Mouse (Mus musculus) liver, embryonic 13.5 days (tissue): ENCODE measurements around the gene Mapk8. TPM values are rescaled to one million over a fixed set of nuclear protein-coding genes. Genes with fewer than 3 reads are reported as not detected.

Source experiments
- ATAC-seq: fragments of 200-750 bp; cut with Nextera tagmentation; 2 replicates; pipeline ENCODE4 v1.8.0; 2017; ENCODE audit warnings: low read depth, mild to moderate bottlenecking, moderate number of reproducible peaks, moderate library complexity
- DNase-seq: peaks from one replicate; pipeline ENCODE4 v3.0.0; 2022
- H3K27ac ChIP-seq: fragments of 300-500 bp; sonication (generic); 2 replicates; pipeline ENCODE4 v1.5.1; 2015; ENCODE audit warnings: moderate library complexity, mild to moderate bottlenecking, inconsistent platforms
- H3K27me3 ChIP-seq: fragments of 300-500 bp; sonication (generic); 2 replicates; pipeline ENCODE4 v1.6.1; 2015; ENCODE audit warnings: mild to moderate bottlenecking, inconsistent platforms
- H3K36me3 ChIP-seq: fragments of 300-500 bp; sonication (generic); 2 replicates; pipeline ENCODE4 v1.6.1; 2015; ENCODE audit warnings: mild to moderate bottlenecking, inconsistent platforms
- H3K4me1 ChIP-seq: fragments of 300-500 bp; sonication (generic); replicated peaks from 2 replicates; pipeline ENCODE4 v1.6.1; 2015; ENCODE audit warnings: inconsistent platforms
- H3K4me2 ChIP-seq: fragments of 300-500 bp; sonication (generic); 2 replicates; pipeline ENCODE4 v1.6.1; 2015; ENCODE audit warnings: inconsistent platforms, mild to moderate bottlenecking, moderate library complexity
- H3K4me3 ChIP-seq: fragments of 300-500 bp; sonication (generic); replicated peaks from 2 replicates; pipeline ENCODE4 v1.5.1; 2015; ENCODE audit warnings: mild to moderate bottlenecking, inconsistent platforms
- H3K9ac ChIP-seq: fragments of 300-500 bp; sonication (generic); 2 replicates; pipeline ENCODE4 v1.6.1; 2015; ENCODE audit warnings: mild to moderate bottlenecking, inconsistent platforms
- H3K9me3 ChIP-seq: fragments of 300-500 bp; sonication (generic); replicated peaks from 2 replicates; pipeline ENCODE4 v1.6.1; 2016; ENCODE audit warnings: inconsistent platforms
- WGBS: fragments of 180-500 bp; shearing (Covaris S2); methylation state at CpG from one replicate; pipeline ENCODE4 v1.1.7; 2015; ENCODE audit not compliant: insufficient replicate concordance; 5-methylcytosine and 5-hydroxymethylcytosine counted together
- polyA plus RNA-seq: library from polyadenylated mRNA; unstranded; fragments of >200 nt; fragmentation: Nextera tagmentation; extraction: Ambion mirVana; gene quantifications from 2 replicates; pipeline ENCODE4 v1.2.1, GENCODE M21; 2015

Mapk8 gene
- polyA plus RNA-seq, result 4.4 TPM in 2 replicates

DNA sequence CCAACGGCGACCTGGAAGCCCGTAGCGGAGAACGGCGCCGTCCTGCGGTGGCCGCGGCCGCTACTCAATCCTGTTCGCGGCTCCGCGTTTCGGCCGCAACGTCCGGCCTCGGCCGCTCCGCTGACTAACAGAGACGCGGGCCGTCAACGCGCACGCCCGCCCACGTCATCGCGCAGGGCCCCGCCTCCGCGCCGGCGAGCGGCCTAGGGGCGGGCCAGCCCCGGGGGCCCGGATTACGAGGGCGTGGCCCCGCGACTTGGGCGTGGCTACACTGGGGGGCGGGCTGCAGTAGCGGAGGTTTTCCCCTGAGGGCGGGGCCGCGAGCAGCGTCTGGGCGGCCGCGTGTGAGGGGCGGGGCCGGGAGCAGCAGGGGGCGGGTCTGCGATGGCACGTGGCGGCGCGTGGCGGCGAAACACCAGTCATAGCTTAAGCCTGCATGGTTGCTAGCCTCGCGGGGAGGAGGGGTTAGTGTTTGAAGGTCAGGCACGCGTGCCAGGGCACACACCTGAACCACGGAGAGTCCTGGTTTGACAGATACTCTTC lies at the start of gene Mapk8:
TSS of gene Mapk8 (minus strand) at position 132 of the 543 bp plus-strand sequence.
- Histone ChIP-seq H3K27me3 (0 out of 2 replicates have a peak, but pooled peaks cover 4% of the 10 kb centered on the region), H3K27ac (peak within 1 kb of the TSS; percentile 87), H3K4me1 (peaks cover 27% of the 10 kb centered on the region), H3K4me3 (peak within 1 kb of the TSS; percentile 84), H3K36me3 (no peaks in the 10 kb centered on the region), H3K4me2 (peak within 1 kb of the TSS; percentile 85), H3K9ac (peak within 1 kb of the TSS; percentile 91), H3K9me3 (no peaks in the 10 kb centered on the region)
- under 1% methylated on average over 70 of the region's 70 CpGs for WGBS
- ATAC-seq (peak; percentile 97), DNase-seq (peak; percentile 96)

DNA sequence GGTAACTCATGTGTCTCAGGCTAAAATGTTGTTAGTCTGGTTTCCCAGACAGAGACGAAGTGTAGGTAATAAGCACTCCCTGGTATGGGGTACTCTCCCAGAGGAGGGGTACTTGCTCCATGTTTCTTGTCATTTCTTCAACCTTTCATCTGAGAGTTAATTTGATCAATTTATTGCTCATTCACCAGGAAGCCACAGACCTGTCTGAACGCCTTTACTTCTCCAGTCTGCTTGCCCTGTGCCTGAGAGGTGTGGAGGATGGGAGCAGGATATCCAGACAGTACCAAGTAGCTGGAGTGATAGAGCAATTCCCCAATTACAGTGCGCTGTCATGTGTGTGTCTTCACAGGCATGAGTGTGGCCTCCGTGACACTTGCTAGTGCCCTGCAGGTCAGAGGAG lies 48.3 kb upstream of the Mapk8 start:
- no peak overlapping the region for H3K4me2 ChIP-seq

DNA sequence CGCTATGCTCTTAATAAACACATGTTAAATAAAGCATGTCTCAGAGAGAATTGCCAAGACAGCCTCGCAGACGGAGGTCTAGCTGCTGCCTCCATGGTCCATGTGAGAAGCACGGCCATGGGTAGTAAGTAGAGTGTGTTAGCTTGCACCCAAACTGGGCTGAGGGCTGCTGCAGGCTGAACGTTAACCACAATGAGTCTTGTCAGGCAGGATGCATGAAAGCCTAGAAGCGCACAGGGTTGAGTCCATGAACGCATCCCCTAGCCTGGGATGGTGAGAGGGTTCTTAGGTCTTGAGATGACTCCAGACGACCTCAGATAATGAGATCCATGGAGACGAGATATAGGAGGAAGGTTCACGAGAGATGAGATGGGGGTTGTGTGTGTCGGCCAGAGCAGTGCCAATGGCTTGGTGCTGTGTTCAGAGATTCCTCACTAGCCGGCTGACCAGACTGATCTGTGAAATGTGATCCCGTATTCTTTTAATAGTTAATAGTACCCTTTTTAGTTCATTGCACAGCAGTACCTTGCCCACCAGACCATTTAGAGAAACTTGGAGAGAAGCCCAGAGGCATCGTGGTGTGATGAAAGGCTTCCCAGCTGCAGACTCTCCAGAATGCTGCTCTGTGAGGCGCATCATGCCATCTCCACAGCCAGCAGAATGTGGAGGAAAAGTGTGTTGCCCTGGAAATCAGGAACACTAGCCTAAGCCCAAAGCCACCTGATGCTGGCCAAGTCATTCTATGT lies 41.0 kb upstream of the Mapk8 start:
- H3K36me3 ChIP-seq, result no peaks in the 10 kb centered on the region
- no peaks in the 10 kb centered on the region for H3K4me1 ChIP-seq
- no peaks in the 10 kb centered on the region for H3K27me3 ChIP-seq
- H3K27ac ChIP-seq, result no peak overlapping the region
- no peaks in the 10 kb centered on the region for H3K9me3 ChIP-seq
- no peak for ATAC-seq
- 64% methylated on average over 15 of the region's 15 CpGs for WGBS
- DNase-seq, result no peak
- no peak overlapping the region for H3K4me3 ChIP-seq
- H3K4me2 ChIP-seq, result no peak overlapping the region
- H3K9ac ChIP-seq, result no peak overlapping the region

More for the DNA sequence above, 48.3 kb upstream of the Mapk8 start:
- Histone ChIP-seq H3K36me3 (no peaks in the 10 kb centered on the region), H3K9ac (no peak overlapping the region), H3K27me3 (no peaks in the 10 kb centered on the region), H3K4me1 (no peaks in the 10 kb centered on the region), H3K4me3 (no peak overlapping the region), H3K27ac (no peak overlapping the region), H3K9me3 (no peaks in the 10 kb centered on the region)
- ATAC-seq, result no peak
- 54% methylated on average over 4 of the region's 4 CpGs for WGBS
- DNase-seq, result no peak

DNA sequence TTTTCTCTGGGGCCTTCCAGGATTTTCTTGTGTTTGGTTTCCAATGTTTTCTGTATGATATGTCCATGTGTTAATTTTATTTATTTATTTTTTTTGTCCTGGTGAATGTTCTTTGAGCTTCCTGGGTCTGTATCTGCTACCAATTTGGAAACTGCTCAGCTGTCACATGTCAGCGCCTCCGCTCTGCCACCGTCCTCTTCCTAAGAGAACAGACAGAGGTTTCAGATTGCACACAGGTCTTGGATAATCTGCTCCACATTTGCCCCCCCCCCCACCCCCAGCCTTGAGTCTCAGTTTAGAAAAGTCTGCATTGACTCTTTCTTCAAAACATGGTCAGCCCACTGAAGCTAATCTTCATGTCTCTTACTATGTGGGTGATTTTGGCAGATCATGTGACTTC lies 35.0 kb upstream of the Mapk8 start:
- no peak for DNase-seq

DNA sequence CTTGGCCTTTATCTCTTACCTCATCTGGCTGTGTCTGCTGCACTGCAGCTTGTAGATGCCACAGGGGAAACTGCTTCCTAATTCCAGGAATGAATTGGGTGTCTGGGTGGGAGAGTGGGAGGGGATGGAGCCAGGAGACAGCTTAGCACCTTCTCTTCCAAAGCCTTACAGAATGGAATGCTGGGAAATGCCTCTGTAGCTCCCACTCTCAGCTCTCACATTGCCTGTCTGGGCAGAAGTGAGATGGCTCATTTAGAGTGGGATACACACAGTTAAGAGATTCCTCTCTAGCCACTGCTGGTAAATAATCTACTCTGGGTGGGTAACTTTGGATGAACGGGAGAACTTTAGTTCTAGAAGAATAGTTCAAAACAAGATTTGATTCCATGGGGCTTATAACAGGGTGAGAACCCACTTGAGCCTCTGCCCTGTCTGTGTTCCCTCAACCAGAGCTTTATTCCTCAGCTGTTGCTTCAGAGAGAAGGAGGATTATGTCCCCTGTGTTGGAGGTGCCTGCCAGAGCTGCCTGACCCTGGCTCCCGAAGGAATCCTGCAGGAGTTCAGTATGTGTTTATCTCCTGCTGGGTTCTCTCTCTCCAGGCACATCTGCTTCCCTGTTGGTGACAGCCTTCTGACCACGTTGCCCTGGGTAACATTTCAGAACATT lies 29.3 kb upstream of the Mapk8 start:
- ATAC-seq (no peak), DNase-seq (no peak)
- no peaks in the 10 kb centered on the region for H3K27me3 ChIP-seq
- H3K27ac ChIP-seq, result no peak overlapping the region
- no peaks in the 10 kb centered on the region for H3K4me1 ChIP-seq
- 11% methylated on average over 3 of the region's 3 CpGs for WGBS
- H3K9ac ChIP-seq, result no peak overlapping the region
- H3K9me3 ChIP-seq, result no peaks in the 10 kb centered on the region
- no peak overlapping the region for H3K4me2 ChIP-seq
- no peak overlapping the region for H3K4me3 ChIP-seq
- H3K36me3 ChIP-seq, result no peaks in the 10 kb centered on the region

More for the DNA sequence above, 35.0 kb upstream of the Mapk8 start:
- Histone ChIP-seq H3K4me3 (no peak overlapping the region), H3K27me3 (no peaks in the 10 kb centered on the region), H3K4me1 (no peaks in the 10 kb centered on the region), H3K27ac (no peak overlapping the region), H3K9ac (no peak overlapping the region), H3K9me3 (no peaks in the 10 kb centered on the region), H3K36me3 (no peaks in the 10 kb centered on the region), H3K4me2 (no peak overlapping the region)
- ATAC-seq, result no peak
- 77% methylated on average over 3 of the region's 3 CpGs for WGBS

DNA sequence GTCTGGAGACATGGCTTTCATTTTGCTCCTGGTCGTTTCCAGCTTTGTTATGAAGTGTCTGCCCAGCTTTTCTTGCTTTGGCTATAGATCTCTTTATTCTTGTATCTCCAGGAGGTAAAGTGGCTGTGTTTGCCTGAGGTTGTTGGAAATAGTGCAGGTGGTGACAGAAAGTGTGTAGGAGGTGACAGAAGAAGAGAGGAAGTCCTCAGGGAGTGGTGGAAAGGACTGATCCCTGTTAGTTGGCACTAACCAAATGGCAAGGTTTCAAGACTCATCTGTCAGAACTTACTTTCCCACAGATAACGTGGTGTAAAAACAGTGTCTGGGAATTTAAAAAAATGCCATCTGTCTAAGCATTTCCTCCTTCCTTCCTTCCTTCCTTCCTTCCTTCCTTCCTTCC lies 27.5 kb upstream of the Mapk8 start:
- Histone ChIP-seq H3K9ac (no peak overlapping the region), H3K4me2 (no peak overlapping the region), H3K9me3 (no peaks in the 10 kb centered on the region), H3K27ac (no peak overlapping the region), H3K27me3 (no peaks in the 10 kb centered on the region), H3K4me3 (no peak overlapping the region), H3K4me1 (no peaks in the 10 kb centered on the region), H3K36me3 (no peaks in the 10 kb centered on the region)
- 29% methylated on average over 2 of the region's 2 CpGs for WGBS
- no peak for DNase-seq
- no peak for ATAC-seq

DNA sequence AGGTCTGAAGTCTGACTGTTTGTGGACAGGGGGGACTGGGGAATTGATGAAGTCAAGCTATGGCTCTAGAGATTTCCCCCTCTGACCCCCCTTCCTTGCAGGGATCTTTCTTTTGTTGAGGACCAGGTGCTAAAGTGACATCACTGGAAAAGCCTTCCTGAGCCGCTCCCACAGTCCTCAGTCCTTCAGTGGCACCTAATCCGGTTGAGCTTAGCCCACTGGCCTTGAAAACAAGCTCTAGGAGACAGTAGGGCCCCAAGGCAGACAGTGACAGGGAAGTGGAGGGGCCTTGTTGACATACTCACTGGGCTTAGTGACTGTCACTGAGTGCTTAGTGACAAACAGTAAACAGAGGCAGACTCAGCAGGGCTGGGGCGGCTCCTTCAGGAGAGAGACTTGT lies 24.4 kb upstream of the Mapk8 start, which contains the start of gene Frmpd2:
TSS of gene Frmpd2 (plus strand) at position 366 of the 400 bp plus-strand sequence.
- Histone ChIP-seq H3K9me3 (no peaks in the 10 kb centered on the region), H3K4me1 (no peaks in the 10 kb centered on the region), H3K4me2 (no peak within 1 kb of the TSS), H3K36me3 (no peaks in the 10 kb centered on the region), H3K27ac (no peak within 1 kb of the TSS), H3K27me3 (no peaks in the 10 kb centered on the region), H3K4me3 (no peak within 1 kb of the TSS), H3K9ac (no peak within 1 kb of the TSS)
- ATAC-seq (no peak), DNase-seq (no peak)
- 53% methylated on average over 3 of the region's 3 CpGs for WGBS

DNA sequence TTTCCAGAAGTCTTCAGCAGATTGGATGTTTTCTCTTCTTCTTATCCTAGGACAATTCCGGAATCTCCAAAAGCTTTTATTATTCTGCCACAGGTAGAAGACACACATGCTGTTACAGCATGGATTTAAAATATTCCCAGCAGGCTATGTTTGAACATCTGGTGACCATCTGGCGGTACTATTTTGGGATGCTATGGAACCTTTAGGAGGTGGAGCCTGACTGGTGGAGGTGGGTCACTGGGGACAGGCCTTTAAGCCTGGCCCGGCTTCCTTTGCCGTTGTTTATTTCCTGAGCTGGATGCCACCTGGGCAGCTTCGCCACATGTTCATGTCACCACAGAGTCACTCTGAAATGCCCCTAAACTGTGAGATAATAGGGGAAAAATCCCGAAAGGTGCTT lies 20.8 kb upstream of the Mapk8 start:
- WGBS, result 59% methylated on average over 6 of the region's 6 CpGs
- ATAC-seq (no peak), DNase-seq (no peak)
- H3K4me3 ChIP-seq, result no peak overlapping the region
- no peak overlapping the region for H3K4me2 ChIP-seq
- H3K27ac ChIP-seq, result no peak overlapping the region
- no peaks in the 10 kb centered on the region for H3K27me3 ChIP-seq
- no peaks in the 10 kb centered on the region for H3K36me3 ChIP-seq
- H3K9me3 ChIP-seq, result no peaks in the 10 kb centered on the region
- no peak overlapping the region for H3K9ac ChIP-seq
- no peaks in the 10 kb centered on the region for H3K4me1 ChIP-seq

DNA sequence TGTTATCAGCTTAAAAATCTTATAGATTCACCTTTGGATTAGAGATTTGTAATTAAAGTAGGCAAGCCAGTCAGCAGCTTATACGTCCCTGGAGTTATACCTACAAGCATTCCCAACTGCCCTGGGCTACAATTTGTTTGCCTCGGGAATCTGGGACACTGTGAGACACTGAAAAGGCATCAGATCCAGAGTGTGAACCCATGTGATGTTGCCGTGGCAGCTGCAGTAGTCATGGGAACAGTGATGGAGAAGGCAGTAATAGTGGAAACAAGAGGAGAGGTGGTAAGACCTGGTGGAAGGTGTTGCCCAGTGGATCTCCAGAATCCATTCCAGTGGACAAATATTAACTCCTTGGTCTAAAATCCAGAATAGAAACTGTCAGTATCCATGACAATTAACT lies 16.7 kb upstream of the Mapk8 start:
- no peak for ATAC-seq
- Histone ChIP-seq H3K4me1 (no peaks in the 10 kb centered on the region), H3K27me3 (no peaks in the 10 kb centered on the region), H3K27ac (no peak overlapping the region), H3K9me3 (no peaks in the 10 kb centered on the region), H3K9ac (no peak overlapping the region), H3K36me3 (no peaks in the 10 kb centered on the region), H3K4me2 (no peak overlapping the region), H3K4me3 (no peak overlapping the region)
- DNase-seq, result no peak
- 54% methylated on average over 3 of the region's 3 CpGs for WGBS

DNA sequence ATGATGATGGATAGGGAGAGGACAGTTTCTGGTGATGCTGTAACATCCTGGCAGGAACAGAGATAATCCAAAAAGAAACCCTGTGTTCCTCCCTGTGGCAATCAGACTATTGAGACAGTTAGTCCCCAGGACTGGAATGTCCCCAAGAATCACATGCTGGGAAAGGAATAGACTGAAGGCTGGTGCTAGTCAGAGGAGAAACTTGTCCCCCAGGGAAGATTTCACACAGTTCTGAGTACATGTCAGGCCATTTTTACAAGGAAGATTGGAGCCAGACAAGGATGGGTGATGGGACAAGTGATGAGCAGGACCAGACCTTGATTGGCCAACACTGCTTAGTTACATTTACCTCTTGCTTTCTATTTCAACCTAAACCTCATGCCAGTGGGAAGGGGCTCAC lies 3.4 kb upstream of the Mapk8 start:
- Histone ChIP-seq H3K4me1 (peaks cover 12% of the 10 kb centered on the region), H3K4me2 (no peak overlapping the region), H3K27me3 (0 out of 2 replicates have a peak, but pooled peaks cover 4% of the 10 kb centered on the region), H3K4me3 (no peak overlapping the region), H3K27ac (no peak overlapping the region), H3K9ac (no peak overlapping the region), H3K9me3 (no peaks in the 10 kb centered on the region), H3K36me3 (no peaks in the 10 kb centered on the region)
- DNase-seq, result no peak
- ATAC-seq, result no peak

DNA sequence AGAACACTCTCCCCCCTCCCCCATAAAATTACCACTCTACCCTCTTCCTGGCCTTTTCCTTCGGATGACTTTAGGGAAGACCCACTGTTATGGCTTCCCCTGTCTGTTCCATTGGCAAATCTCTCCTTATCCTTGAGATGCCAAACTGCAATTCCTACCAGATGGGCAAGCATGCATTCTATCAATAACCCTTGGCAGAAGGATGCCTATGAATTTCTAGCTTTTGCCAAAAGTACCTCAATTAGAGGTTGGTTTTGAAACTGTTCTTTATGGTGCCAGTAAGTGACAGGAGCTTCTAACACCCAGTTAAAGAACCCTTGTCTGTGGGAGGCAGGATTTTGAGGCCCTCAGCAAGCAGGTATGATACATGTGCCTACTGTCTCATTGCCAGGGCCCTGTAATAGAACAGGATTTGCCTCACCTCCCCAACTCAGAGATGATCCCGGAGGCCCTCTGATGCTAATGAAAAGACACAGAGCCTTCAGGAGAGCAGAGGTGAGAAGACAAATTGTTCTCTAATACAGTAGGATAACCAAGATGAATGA lies 2.4 kb upstream of the Mapk8 start:
- no peaks in the 10 kb centered on the region for H3K9me3 ChIP-seq
- no peak overlapping the region for H3K4me2 ChIP-seq
- H3K36me3 ChIP-seq, result no peaks in the 10 kb centered on the region
- DNase-seq, result no peak
- peaks cover 16% of the 10 kb centered on the region for H3K4me1 ChIP-seq
- H3K27ac ChIP-seq, result no peak overlapping the region
- H3K27me3 ChIP-seq, result 0 out of 2 replicates have a peak, but pooled peaks cover 4% of the 10 kb centered on the region
- H3K9ac ChIP-seq, result no peak overlapping the region
- no peak for ATAC-seq
- no peak overlapping the region for H3K4me3 ChIP-seq
- 54% methylated on average over 2 of the region's 2 CpGs for whole genome bisulfite sequencing
